Comparison of ENCODE assay signal across 7 mouse cellular contexts in the genomic region with DNA sequence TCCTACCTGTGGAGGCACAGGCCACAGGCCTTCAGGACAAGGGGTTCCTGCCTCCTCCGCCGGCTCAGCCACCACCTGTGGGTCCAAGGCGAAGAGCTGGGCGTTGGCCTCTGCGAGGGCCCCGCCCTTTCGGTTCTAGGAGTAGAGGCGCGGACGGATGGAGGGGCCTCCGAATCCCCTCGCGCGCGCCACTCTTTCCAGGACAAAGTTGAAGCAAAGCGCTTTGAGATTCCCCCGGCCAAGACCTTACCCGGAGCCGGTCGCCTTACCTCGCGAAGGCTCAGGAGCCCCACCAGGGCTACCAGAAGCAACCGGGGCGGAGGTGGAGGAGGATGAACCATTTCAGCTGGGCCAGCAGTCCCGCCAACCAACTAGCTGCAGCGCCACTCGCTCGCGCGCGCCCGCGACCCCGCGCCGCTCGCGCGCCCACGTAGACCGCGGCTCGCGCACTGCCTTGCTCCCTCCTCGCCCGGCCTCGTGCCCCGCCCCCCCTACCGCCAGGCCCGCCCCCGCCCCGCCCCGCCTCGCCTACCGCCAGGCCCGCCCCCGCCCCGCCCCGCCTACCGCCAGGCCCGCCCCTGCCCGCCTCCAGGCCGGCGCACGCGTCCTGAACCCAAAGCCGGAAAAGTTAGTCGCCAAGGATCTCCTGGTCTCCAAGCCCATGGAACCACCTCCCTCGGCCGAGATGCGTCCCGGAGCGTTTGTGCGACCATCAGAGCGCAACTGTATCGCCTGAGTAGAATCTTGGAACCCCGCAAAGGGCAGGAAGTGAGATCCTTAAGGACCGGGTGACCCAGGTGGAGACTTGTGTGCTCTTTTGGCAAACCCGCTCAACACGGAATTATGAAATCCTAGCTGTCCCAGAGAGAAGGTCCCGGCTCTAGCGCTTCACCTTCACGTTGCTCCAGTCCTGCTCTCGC. TPM values are rescaled to one million over a fixed set of nuclear protein-coding genes. Genes with fewer than 3 reads are reported as not detected.
A peak's percentile ranks its signal among the peaks of the same experiment; 100 is the strongest.
DNase-seq lines count a peak whose midpoint lies in the region; ATAC-seq lines count a peak whose summit lies in the region.

No protein-coding gene starts in this region.

- peak overlapping the region; percentile 88 for H3K4me2 ChIP-seq in forebrain, embryonic 15.5 days (replicated peaks)

- H3K27ac ChIP-seq in forebrain, embryonic 15.5 days (replicated peaks) = peak overlapping the region; percentile 42; the same call in 1 of the 2 replicates
- H3K27ac ChIP-seq in hindbrain, embryonic 10.5 days = peak overlapping the region; percentile 90

- under 1% methylated on average over 71 of the region's 84 CpGs for WGBS in forebrain, embryonic 15.5 days
- under 1% methylated on average over 71 of the region's 84 CpGs for WGBS in hindbrain, embryonic 10.5 days

- peak; percentile 53 for ATAC-seq in forebrain, embryonic 15.5 days (replicated peaks)
- peak; percentile 50 for ATAC-seq in megakaryocyte progenitor cell, adult 5-6 weeks (replicated peaks; ENCODE audit: poor library complexity)

- peaks cover 40% of the 10 kb centered on the region for H3K4me1 ChIP-seq in forebrain, embryonic 15.5 days
- H3K4me1 ChIP-seq in hindbrain, embryonic 10.5 days (replicated peaks) = peaks cover 74% of the 10 kb centered on the region

- intact Hi-C loops in left cerebral cortex, postnatal 25 days (cut with DNase I) = no loop called here

- peak overlapping the region; percentile 78 for H3K4me3 ChIP-seq in forebrain, embryonic 15.5 days
- H3K4me3 ChIP-seq in hindbrain, embryonic 10.5 days = peak overlapping the region; percentile 64

- no peaks in the 10 kb centered on the region for H3K9me3 ChIP-seq in forebrain, embryonic 15.5 days
- H3K9me3 ChIP-seq in hindbrain, embryonic 10.5 days = no peaks in the 10 kb centered on the region

- H3K27me3 ChIP-seq in forebrain, embryonic 15.5 days = peaks cover 21% of the 10 kb centered on the region; the same call in 1 of the 2 replicates
- peaks cover 30% of the 10 kb centered on the region for H3K27me3 ChIP-seq in hindbrain, embryonic 10.5 days (ENCODE audit: insufficient read depth, poor library complexity, severe bottlenecking)

- H3K36me3 ChIP-seq in forebrain, embryonic 15.5 days = no peaks in the 10 kb centered on the region
- H3K36me3 ChIP-seq in hindbrain, embryonic 10.5 days = peaks cover 24% of the 10 kb centered on the region

- H3K9ac ChIP-seq in forebrain, embryonic 15.5 days (replicated peaks) = peak overlapping the region; percentile 58

- peak; percentile 89 for DNase-seq in R1 (ENCODE audit: low read depth, low spot score)
- peak; percentile 78 for DNase-seq in cerebellum, adult 11-12 months
- DNase-seq in hindbrain, embryonic 10.5 days (ENCODE audit: low spot score) = peak; percentile 94
- peak; percentile 61 to 64 for DNase-seq in left cerebral cortex, postnatal 25 days (ENCODE audit: low spot score in 2 of 2)
- peak; percentile 78 for DNase-seq in skeletal muscle tissue, adult 2 months (ENCODE audit: low read depth, low spot score)

RNA-seq across cellular contexts. Expression of a gene that starts 1.8 kb away (rescaled TPM):
- polyA plus RNA-seq in forebrain, embryonic 15.5 days (2015; fragmentation: Nextera tagmentation; extraction: Ambion mirVana) = 1.9 and 2.4 TPM in 2 replicates
- 5.3 and 9.1 TPM in 2 replicates for polyA plus RNA-seq in hindbrain, embryonic 10.5 days (2016; fragmentation: Nextera tagmentation; extraction: Ambion mirVana)
- 1 to 10 TPM; 1.6 to 1.7 TPM for total RNA-seq in left cerebral cortex, postnatal 25 days (2021)
- total RNA-seq in megakaryocyte progenitor cell, adult 5-6 weeks (2015) = 3.2 and 3.4 TPM in 2 replicates
- 3.6 and 4.6 TPM in 2 replicates for total RNA-seq in megakaryocyte progenitor cell, adult 5-6 weeks (2017)

RNA-seq across cellular contexts. Expression of a gene that starts 2.6 kb away (rescaled TPM):
- polyA plus RNA-seq in forebrain, embryonic 15.5 days (2015; fragmentation: Nextera tagmentation; extraction: Ambion mirVana) = 15.0 and 19.5 TPM in 2 replicates
- 32.4 and 41.6 TPM in 2 replicates for polyA plus RNA-seq in hindbrain, embryonic 10.5 days (2016; fragmentation: Nextera tagmentation; extraction: Ambion mirVana)
- 1 to 10 TPM; 3.3 to 4.4 TPM for total RNA-seq in left cerebral cortex, postnatal 25 days (2021)
- total RNA-seq in megakaryocyte progenitor cell, adult 5-6 weeks (2015) = 1.7 and 2.0 TPM in 2 replicates
- 1.7 and 8.2 TPM in 2 replicates for total RNA-seq in megakaryocyte progenitor cell, adult 5-6 weeks (2017)

RNA-seq across cellular contexts. Expression of a gene that starts 5.8 kb away (rescaled TPM):
- not detected in 2 replicates for polyA plus RNA-seq in forebrain, embryonic 15.5 days (2015; fragmentation: Nextera tagmentation; extraction: Ambion mirVana)
- polyA plus RNA-seq in hindbrain, embryonic 10.5 days (2016; fragmentation: Nextera tagmentation; extraction: Ambion mirVana) = 0.12 and 0.21 TPM in 2 replicates
- not detected for total RNA-seq in left cerebral cortex, postnatal 25 days (2021)
- 0.32 TPM in 1 of 2 replicates, not detected in the other for total RNA-seq in megakaryocyte progenitor cell, adult 5-6 weeks (2015)
- total RNA-seq in megakaryocyte progenitor cell, adult 5-6 weeks (2017) = 0.41 and 1.2 TPM in 2 replicates

RNA-seq across cellular contexts. Expression of a gene that starts 19.8 kb away (rescaled TPM):
- polyA plus RNA-seq in forebrain, embryonic 15.5 days (2015; fragmentation: Nextera tagmentation; extraction: Ambion mirVana) = 14.4 and 15.9 TPM in 2 replicates
- polyA plus RNA-seq in hindbrain, embryonic 10.5 days (2016; fragmentation: Nextera tagmentation; extraction: Ambion mirVana) = 14.2 and 14.8 TPM in 2 replicates
- 100 to 1,000 TPM; 247 to 261 TPM for total RNA-seq in left cerebral cortex, postnatal 25 days (2021)
- total RNA-seq in megakaryocyte progenitor cell, adult 5-6 weeks (2015) = 24.3 and 27.6 TPM in 2 replicates
- 14.5 and 17.1 TPM in 2 replicates for total RNA-seq in megakaryocyte progenitor cell, adult 5-6 weeks (2017)

RNA-seq across cellular contexts. Expression of a gene that starts 23.7 kb away (rescaled TPM):
- polyA plus RNA-seq in forebrain, embryonic 15.5 days (2015; fragmentation: Nextera tagmentation; extraction: Ambion mirVana) = 37.3 and 41.8 TPM in 2 replicates
- polyA plus RNA-seq in hindbrain, embryonic 10.5 days (2016; fragmentation: Nextera tagmentation; extraction: Ambion mirVana) = 11.1 and 16.7 TPM in 2 replicates
- 100 to 1,000 TPM; 100 to 101 TPM for total RNA-seq in left cerebral cortex, postnatal 25 days (2021)
- total RNA-seq in megakaryocyte progenitor cell, adult 5-6 weeks (2015) = 10.0 and 10.4 TPM in 2 replicates
- 5.7 and 6.0 TPM in 2 replicates for total RNA-seq in megakaryocyte progenitor cell, adult 5-6 weeks (2017)

Comparison
In these comparisons a context has a peak if more than half of its experiments do, and no peak if none do; other contexts are left out.
1. Peak in every context shown above with its lines: DNase-seq, ATAC-seq, H3K4me3 ChIP-seq and H3K27ac ChIP-seq.